Mouse (Mus musculus) thymus, adult 2 months (tissue): ENCODE results near the gene Hdac6. TPM values are rescaled to one million over a fixed set of nuclear protein-coding genes. Genes with fewer than 3 reads are reported as not detected.

Experiments used
- DNase-seq: peaks from one replicate; pipeline ENCODE4 v3.0.0; 2021
- H3K27ac ChIP-seq: fragments of 200-500 bp; 2 replicates; pipeline ENCODE4 v1.5.1; 2012; ENCODE audit warnings: low read length, control low read depth; ENCODE audit not compliant: control insufficient read depth, insufficient read depth
- H3K27me3 ChIP-seq: fragments of 200-500 bp; 2 replicates; pipeline ENCODE4 v1.6.1; 2012; ENCODE audit warnings: mild to moderate bottlenecking, low read length, moderate library complexity, mixed read lengths; ENCODE audit not compliant: control insufficient read depth, insufficient read depth
- H3K36me3 ChIP-seq: fragments of 200-500 bp; 2 replicates; pipeline ENCODE4 v1.6.1; 2012; ENCODE audit warnings: mild to moderate bottlenecking, low read length, moderate library complexity; ENCODE audit not compliant: control insufficient read depth, insufficient read depth
- H3K4me1 ChIP-seq: fragments of 200-500 bp; replicated peaks from 2 replicates; pipeline ENCODE4 v1.6.1; 2012; ENCODE audit warnings: low read length; ENCODE audit not compliant: control insufficient read depth, insufficient read depth
- H3K4me3 ChIP-seq: fragments of 200-500 bp; 2 replicates; pipeline ENCODE4 v1.5.1; 2012; ENCODE audit warnings: mild to moderate bottlenecking, low read length, control low read depth, moderate library complexity; ENCODE audit not compliant: control insufficient read depth, insufficient read depth
- CTCF ChIP-seq: fragments of 200-500 bp; IDR thresholded peaks from 2 replicates; pipeline ENCODE4 v1.5.1; 2012; ENCODE audit warnings: mild to moderate bottlenecking, control low read depth, low read length, moderate library complexity, borderline replicate concordance; ENCODE audit not compliant: control insufficient read depth, poor library complexity, insufficient read depth; ENCODE audit errors: extremely low read depth
- POLR2A ChIP-seq: fragments of 200-500 bp; IDR thresholded peaks from 2 replicates; pipeline ENCODE4 v1.6.1; 2012; ENCODE audit warnings: mild to moderate bottlenecking, low read length, control low read depth, moderate library complexity; ENCODE audit not compliant: control insufficient read depth, poor library complexity, insufficient read depth; ENCODE audit errors: extremely low read depth
- WGBS: fragments of 180-500 bp; shearing (Covaris S2); methylation state at CpG from one replicate; pipeline ENCODE4 v1.1.7; 2018; 5-methylcytosine and 5-hydroxymethylcytosine counted together
- polyA plus RNA-seq: library from polyadenylated mRNA; depleted of rRNA; stranded (reverse); fragments of >200 nt; gene quantifications from 2 replicates; pipeline ENCODE4 v1.2.3, GENCODE M21; 2012

The Hdac6 gene
- polyA plus RNA-seq, 1 experiment = 32.0 TPM

DNA sequence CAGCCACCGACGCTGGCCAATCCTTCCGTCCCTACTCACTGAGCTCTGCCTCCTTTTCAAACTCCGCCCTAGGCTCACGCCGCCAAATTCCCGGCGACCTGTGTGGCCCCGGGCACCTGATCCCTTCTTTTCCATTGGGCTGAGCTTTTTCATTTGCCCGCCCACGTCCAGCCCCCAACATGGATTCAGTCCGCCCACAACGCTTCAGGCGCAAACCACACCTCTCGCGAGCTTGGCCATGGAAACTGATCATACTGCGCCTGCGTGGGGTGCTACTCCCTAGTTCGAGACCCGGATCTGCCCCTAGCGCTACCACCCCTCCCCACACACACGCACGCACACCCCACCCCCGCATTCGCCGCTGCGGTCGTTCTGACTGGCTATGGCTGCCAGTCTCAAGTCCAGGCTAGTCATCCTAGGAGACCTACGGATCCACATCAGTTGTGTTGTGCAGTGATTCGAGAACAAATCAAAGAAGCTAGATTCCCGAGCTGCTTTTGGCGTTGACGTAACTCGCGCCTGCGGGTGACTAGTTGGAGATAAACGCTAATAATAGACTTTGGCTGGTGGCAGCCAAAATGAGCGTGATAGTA, 307 bp upstream of the Hdac6 start:
- DNase-seq = peak; percentile 72
- 4% methylated on average over 38 of the region's 38 CpGs for WGBS
- no peak overlapping the region for H3K27ac ChIP-seq
- H3K4me1 ChIP-seq = peaks cover 12% of the 10 kb centered on the region
- H3K27me3 ChIP-seq = no peaks in the 10 kb centered on the region
- H3K36me3 ChIP-seq = no peaks in the 10 kb centered on the region
- TF ChIP-seq POLR2A (no peak), CTCF (no peak)
- H3K4me3 ChIP-seq = peak overlapping the region; percentile 80

DNA sequence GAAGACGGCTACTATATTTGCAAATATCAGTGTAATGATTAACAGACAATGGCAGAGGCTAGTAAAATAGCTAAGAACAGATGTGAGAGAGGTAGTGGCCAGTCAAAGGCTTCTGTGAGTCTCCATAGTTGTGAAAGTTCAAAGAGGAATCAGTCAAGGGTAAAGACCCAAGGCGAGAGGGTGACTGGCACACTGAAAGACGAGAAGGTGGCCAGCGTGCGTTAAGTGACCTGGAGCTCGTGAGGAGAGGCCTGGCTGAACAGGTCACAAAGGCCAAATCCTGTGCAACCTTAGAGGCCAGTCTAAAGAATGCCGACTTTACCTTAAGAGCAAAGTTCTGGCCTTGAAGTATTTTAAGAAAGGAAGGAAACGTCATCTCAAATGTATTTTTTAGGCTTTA, 2.1 kb downstream of the Hdac6 start:
- TF ChIP-seq CTCF = no peak
- DNase-seq = no peak

DNA sequence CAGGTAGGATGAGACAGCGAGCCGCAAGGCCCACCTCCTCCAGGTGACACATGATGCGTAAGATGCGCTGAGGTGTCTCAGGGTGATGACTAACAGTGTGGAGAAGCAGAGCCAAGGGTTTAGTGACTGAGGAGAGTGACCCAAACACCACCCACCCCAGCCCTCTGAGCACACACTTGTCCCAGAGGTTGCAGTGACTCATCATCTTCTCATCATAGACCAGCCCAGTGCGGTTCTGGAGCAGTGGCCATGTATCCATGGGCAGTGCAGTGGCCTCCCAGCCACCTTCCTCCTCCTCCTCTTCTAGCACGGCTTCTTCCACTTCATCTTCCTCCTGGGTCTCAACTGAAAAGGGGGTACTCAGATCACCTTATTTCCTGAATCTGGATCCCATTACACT, 10.0 kb downstream of the Hdac6 start:
- no peak for DNase-seq
- no peaks in the 10 kb centered on the region for H3K4me1 ChIP-seq
- WGBS = 95% methylated on average over 6 of the region's 6 CpGs
- no peaks in the 10 kb centered on the region for H3K27me3 ChIP-seq
- H3K36me3 ChIP-seq = no peaks in the 10 kb centered on the region
- H3K4me3 ChIP-seq = no peak overlapping the region
- TF ChIP-seq POLR2A = no peak
- no peak for TF ChIP-seq CTCF
- no peak overlapping the region for H3K27ac ChIP-seq

More for the DNA sequence above, 2.1 kb downstream of the Hdac6 start:
- Histone ChIP-seq H3K27ac (no peak overlapping the region), H3K27me3 (no peaks in the 10 kb centered on the region), H3K4me1 (peaks cover 12% of the 10 kb centered on the region), H3K4me3 (no peak overlapping the region), H3K36me3 (no peaks in the 10 kb centered on the region)
- WGBS = 95% methylated on average over 8 of the region's 8 CpGs

DNA sequence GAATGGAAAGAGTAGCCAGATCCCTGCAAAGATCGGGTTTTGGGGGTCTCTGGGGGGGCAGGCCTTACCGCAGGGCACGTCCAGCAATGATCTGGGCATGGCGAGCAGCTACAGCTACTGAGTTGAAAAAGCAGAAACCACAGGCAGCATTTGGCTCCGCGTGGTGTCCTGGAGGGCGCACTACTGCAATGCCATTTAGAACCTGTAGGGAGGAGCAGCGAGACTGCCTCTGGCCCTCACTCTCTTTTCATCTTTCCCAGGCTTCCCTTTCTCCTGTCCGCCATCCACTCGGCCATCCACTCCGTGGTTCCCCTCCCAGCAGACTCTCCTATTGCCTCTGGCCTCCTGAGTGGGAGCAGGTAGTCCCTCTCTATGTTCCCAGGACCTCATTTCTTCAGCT, 10.8 kb downstream of the Hdac6 start:
- Histone ChIP-seq H3K4me3 (no peak overlapping the region), H3K27me3 (no peaks in the 10 kb centered on the region), H3K4me1 (no peaks in the 10 kb centered on the region), H3K27ac (no peak overlapping the region), H3K36me3 (no peaks in the 10 kb centered on the region)
- no peak for DNase-seq
- WGBS = 73% methylated on average over 11 of the region's 11 CpGs
- no peak for TF ChIP-seq POLR2A
- TF ChIP-seq CTCF = no peak

DNA sequence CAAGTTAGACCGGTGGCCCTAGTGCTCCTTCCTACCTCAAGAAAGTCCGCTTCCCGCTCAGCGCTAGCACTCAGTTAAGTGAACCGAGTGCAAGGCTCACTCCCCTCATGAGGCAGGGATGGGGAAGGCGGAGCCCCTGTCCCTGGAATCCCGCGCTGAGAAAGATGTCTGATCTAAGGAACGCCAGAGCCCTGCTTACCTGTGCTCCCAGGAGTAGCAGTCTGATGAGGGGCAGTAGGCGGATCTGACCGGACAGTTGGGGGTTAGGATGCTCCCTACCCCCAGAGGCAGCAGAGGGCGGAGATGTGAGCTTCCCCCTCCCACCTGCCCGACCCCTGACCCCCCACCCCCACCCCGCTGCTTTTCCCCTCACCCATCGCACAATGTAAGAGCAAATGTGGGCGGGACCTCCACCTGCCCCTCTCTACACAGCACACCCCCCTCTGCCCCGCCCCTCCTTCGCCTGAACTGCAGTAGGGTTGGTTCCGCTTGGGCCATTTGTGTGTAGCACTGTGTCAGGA, 19.4 kb downstream of the Hdac6 start, which contains the start of gene Eras:
Eras (minus strand) TSS at position 338 of the 521 bp plus-strand sequence.
- Histone ChIP-seq H3K36me3 (no peaks in the 10 kb centered on the region), H3K4me3 (no peak within 1 kb of the TSS), H3K27ac (no peak within 1 kb of the TSS), H3K27me3 (no peaks in the 10 kb centered on the region; the same call in 1 of the 2 replicates), H3K4me1 (no peaks in the 10 kb centered on the region)
- no peak for TF ChIP-seq POLR2A
- 43% methylated on average over 17 of the region's 19 CpGs for WGBS
- no peak for DNase-seq

GRCm38 (mm10) chrX:7927116-7927515, 20.6 kb downstream of the Hdac6 start:
- TF ChIP-seq CTCF (no peak), POLR2A (no peak)
- Histone ChIP-seq H3K36me3 (no peaks in the 10 kb centered on the region), H3K4me1 (no peaks in the 10 kb centered on the region), H3K27ac (no peak overlapping the region), H3K4me3 (no peak overlapping the region), H3K27me3 (peaks cover 9% of the 10 kb centered on the region; the same call in 1 of the 2 replicates)
- 16% methylated on average over 10 of the region's 10 CpGs for WGBS
- no peak for DNase-seq

DNA sequence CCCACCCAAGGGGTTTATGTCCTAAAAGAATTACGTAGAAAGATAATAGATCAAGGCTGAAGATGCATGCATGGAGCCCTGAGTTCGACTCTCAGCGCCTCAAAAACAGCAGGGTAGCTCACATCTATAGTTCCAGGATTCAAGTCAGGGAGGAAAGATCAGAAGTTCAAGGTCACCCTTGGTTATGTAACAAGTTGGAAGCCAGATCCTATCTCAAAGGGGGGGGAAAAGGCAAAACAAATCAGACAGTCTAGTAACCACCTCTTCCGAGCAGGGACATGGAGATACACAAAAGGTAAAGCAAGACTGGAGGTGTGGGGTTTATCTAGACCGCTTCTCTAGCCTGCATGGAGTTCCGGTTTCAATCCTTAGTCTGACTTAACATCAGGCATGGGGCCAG, 21.4 kb downstream of the Hdac6 start:
- Histone ChIP-seq H3K36me3 (no peaks in the 10 kb centered on the region), H3K4me3 (no peak overlapping the region), H3K4me1 (no peaks in the 10 kb centered on the region), H3K27me3 (peaks cover 9% of the 10 kb centered on the region; the same call in 1 of the 2 replicates), H3K27ac (no peak overlapping the region)
- WGBS = 90% methylated on average over 6 of the region's 6 CpGs
- no peak for DNase-seq
- no peak for TF ChIP-seq CTCF
- no peak for TF ChIP-seq POLR2A
